Mouse (Mus musculus) megakaryocyte, adult 5-6 weeks (primary cell): ENCODE results near the gene Mrpl2. TPM values are rescaled to one million over a fixed set of nuclear protein-coding genes. Genes with fewer than 3 reads are reported as not detected.

ENCODE experiments used
- ATAC-seq: 2 replicates; pipeline ENCODE4 v1.8.0; 2016; ENCODE audit warnings: mild to moderate bottlenecking, inconsistent platforms; ENCODE audit not compliant: poor library complexity, severe bottlenecking
- total RNA-seq, 2 experiments: library from RNA; stranded (forward) in 1 of 2; stranded (reverse) in 1 of 2; fragments of 153-499, 151-499 nt in 1 of 2; fragments of 221-1000, 200-1000 nt in 1 of 2; gene quantifications; 2 replicates each; pipeline versions ENCODE4 v1.2.3 to v1.2.4; 2015 to 2017

The Mrpl2 gene
- total RNA-seq, 2 experiments from 2014 or later = 46.2 to 53.9 TPM

- ATAC-seq = no peak
Observed at GRCm38 (mm10) chr17:46656054-46656453, 10.0 kb downstream of the Mrpl2 start.

- ATAC-seq = no peak
Observed at GRCm38 (mm10) chr17:46661351-46661750, 15.3 kb downstream of the Mrpl2 start.

GRCm38 (mm10) chr17:46661981-46662380, 16.0 kb downstream of the Mrpl2 start:
- ATAC-seq = no peak

GRCm38 (mm10) chr17:46662730-46663129, 16.7 kb downstream of the Mrpl2 start:
- no peak for ATAC-seq

- ATAC-seq = no peak
Observed at GRCm38 (mm10) chr17:46667712-46668111, 21.7 kb downstream of the Mrpl2 start.

GRCm38 (mm10) chr17:46669911-46670310, 23.9 kb downstream of the Mrpl2 start:
- no peak for ATAC-seq

- ATAC-seq = peak; percentile 99
Observed at GRCm38 (mm10) chr17:46673850-46674529, 28.0 kb downstream of the Mrpl2 start, which contains the start of gene Rrp36. Rrp36 (minus strand) TSS chr17:46674352.

- ATAC-seq = no peak
Observed at GRCm38 (mm10) chr17:46674530-46675283, 28.7 kb downstream of the Mrpl2 start.

- ATAC-seq = no peak
Observed at GRCm38 (mm10) chr17:46678416-46678815, 32.4 kb downstream of the Mrpl2 start, which contains the start of gene Mea1. Mea1 (plus strand) TSS chr17:46678793.

- ATAC-seq = no peak
Observed at GRCm38 (mm10) chr17:46678911-46679310, 32.9 kb downstream of the Mrpl2 start.

GRCm38 (mm10) chr17:46679843-46680759, 34.1 kb downstream of the Mrpl2 start:
- ATAC-seq = peak; percentile 6; the same call in 1 of the 2 replicates

GRCm38 (mm10) chr17:46680760-46681373, 34.8 kb downstream of the Mrpl2 start, which contains the start of gene Klhdc3:
Klhdc3 (minus strand) TSS chr17:46680914.
- peak; percentile 97 for ATAC-seq

GRCm38 (mm10) chr17:46681466-46682118, 35.6 kb downstream of the Mrpl2 start:
- no peak for ATAC-seq

- no peak for ATAC-seq
Observed at GRCm38 (mm10) chr17:46682654-46683389, 36.8 kb downstream of the Mrpl2 start.

- no peak for ATAC-seq
Observed at GRCm38 (mm10) chr17:46685913-46686312, 39.9 kb downstream of the Mrpl2 start.

GRCm38 (mm10) chr17:46690665-46691064, 44.6 kb downstream of the Mrpl2 start:
- no peak for ATAC-seq

- no peak for ATAC-seq
Observed at GRCm38 (mm10) chr17:46691390-46691789, 45.4 kb downstream of the Mrpl2 start.

- no peak for ATAC-seq
Observed at GRCm38 (mm10) chr17:46694517-46695063, 48.6 kb downstream of the Mrpl2 start.

GRCm38 (mm10) chr17:46698515-46698914, 52.5 kb downstream of the Mrpl2 start:
- ATAC-seq = no peak
